Mouse (Mus musculus): ENCODE results near the gene Efna3. TPM values are rescaled to one million over a fixed set of nuclear protein-coding genes. Genes with fewer than 3 reads are reported as not detected.

The Efna3 gene
- polyA plus RNA-seq, 2 experiments, result 32.1 to 38.1 TPM

GRCm38 (mm10) chr3:89266439-89266893 lies 56.3 kb downstream of the Efna3 start:
- Histone ChIP-seq H3K9me3 (ENCODE audit: control insufficient read depth, low read length) (no peaks in the 10 kb centered on the region), H3K27ac (replicated peaks; ENCODE audit: low read depth, low read length) (peak overlapping the region; percentile 73), H3K36me3 (ENCODE audit: control insufficient read depth, insufficient read depth, low read length) (0 out of 2 replicates have a peak, but pooled peaks cover 6% of the 10 kb centered on the region), H3K4me2 (replicated peaks; ENCODE audit: low read depth, low read length, severe bottlenecking) (peak overlapping the region; percentile 82), H3K27me3 (ENCODE audit: control insufficient read depth, insufficient read depth, low read length) (no peaks in the 10 kb centered on the region), H3K4me1 (ENCODE audit: control insufficient read depth, insufficient read depth, low read length) (peaks cover 30% of the 10 kb centered on the region), H3K4me3 (replicated peaks; ENCODE audit: low read length) (peak overlapping the region; percentile 84), H3K9ac (ENCODE audit: low read depth, low read length, severe bottlenecking) (peak overlapping the region; percentile 87)
- peak; percentile 70; the same call in 1 of the 2 replicates for TF ChIP-seq POLR2A (IDR thresholded peaks at IDR 0.05; ENCODE audit: borderline replicate concordance, extremely low read depth, insufficient read depth, insufficient read length)
- DNase-seq (ENCODE audit: low spot score) (peak; percentile 86), ATAC-seq (ENCODE audit: low FRiP score, low read depth) (peak; percentile 86)
- WGBS, result 2% methylated on average over 20 of the region's 20 CpGs

Other genes with a start within 250 kb of the Efna3 start
- gene Rusc1, start 229.7 kb downstream of the Efna3 start, polyA plus RNA-seq (2012; rRNA removed), result 56.6 and 64.2 TPM in 2 replicates
- gene Rusc1, start 229.7 kb downstream of the Efna3 start, polyA plus RNA-seq (2014; fragmentation: Nextera tagmentation; extraction: Ambion mirVana), result 24.8 and 27.5 TPM in 2 replicates
- 0.03 TPM in 1 of 2 replicates, not detected in the other for gene Gm43738, start 221.9 kb downstream of the Efna3 start, polyA plus RNA-seq (2012; rRNA removed)
- gene Gm43738, start 221.9 kb downstream of the Efna3 start, polyA plus RNA-seq (2014; fragmentation: Nextera tagmentation; extraction: Ambion mirVana), result not detected in 2 replicates
- 118 and 119 TPM in 2 replicates for gene Fdps, start 221.0 kb downstream of the Efna3 start, polyA plus RNA-seq (2012; rRNA removed)
- gene Fdps, start 221.0 kb downstream of the Efna3 start, polyA plus RNA-seq (2014; fragmentation: Nextera tagmentation; extraction: Ambion mirVana), result 172 and 215 TPM in 2 replicates
- 0.27 and 0.50 TPM in 2 replicates for gene Pklr, start 186.8 kb downstream of the Efna3 start, polyA plus RNA-seq (2012; rRNA removed)
- gene Pklr, start 186.8 kb downstream of the Efna3 start, polyA plus RNA-seq (2014; fragmentation: Nextera tagmentation; extraction: Ambion mirVana), result 0.14 and 0.23 TPM in 2 replicates
- 4.6 and 8.9 TPM in 2 replicates for gene Hcn3, start 162.8 kb downstream of the Efna3 start, polyA plus RNA-seq (2012; rRNA removed)
- 1.5 and 1.6 TPM in 2 replicates for gene Hcn3, start 162.8 kb downstream of the Efna3 start, polyA plus RNA-seq (2014; fragmentation: Nextera tagmentation; extraction: Ambion mirVana)
- 152 and 155 TPM in 2 replicates for gene Clk2, start 158.2 kb downstream of the Efna3 start, polyA plus RNA-seq (2012; rRNA removed)
- 26.5 and 34.2 TPM in 2 replicates for gene Clk2, start 158.2 kb downstream of the Efna3 start, polyA plus RNA-seq (2014; fragmentation: Nextera tagmentation; extraction: Ambion mirVana)
- 114 and 156 TPM in 2 replicates for gene Scamp3, start 145.5 kb downstream of the Efna3 start, polyA plus RNA-seq (2012; rRNA removed)
- 93.9 and 96.0 TPM in 2 replicates for gene Scamp3, start 145.5 kb downstream of the Efna3 start, polyA plus RNA-seq (2014; fragmentation: Nextera tagmentation; extraction: Ambion mirVana)
- 95.5 and 124 TPM in 2 replicates for gene Fam189b, start 139.8 kb downstream of the Efna3 start, polyA plus RNA-seq (2012; rRNA removed)
- gene Fam189b, start 139.8 kb downstream of the Efna3 start, polyA plus RNA-seq (2014; fragmentation: Nextera tagmentation; extraction: Ambion mirVana), result 34.5 and 34.8 TPM in 2 replicates
- 51.2 and 68.0 TPM in 2 replicates for gene Gba, start 120.0 kb downstream of the Efna3 start, polyA plus RNA-seq (2012; rRNA removed)
- 48.1 and 53.3 TPM in 2 replicates for gene Gba, start 120.0 kb downstream of the Efna3 start, polyA plus RNA-seq (2014; fragmentation: Nextera tagmentation; extraction: Ambion mirVana)
- 229 and 244 TPM in 2 replicates for gene Thbs3, start 107.8 kb downstream of the Efna3 start, polyA plus RNA-seq (2012; rRNA removed)
- 78.9 and 83.0 TPM in 2 replicates for gene Thbs3, start 107.8 kb downstream of the Efna3 start, polyA plus RNA-seq (2014; fragmentation: Nextera tagmentation; extraction: Ambion mirVana)
- gene Mtx1, start 95.9 kb downstream of the Efna3 start, polyA plus RNA-seq (2012; rRNA removed), result 196 and 211 TPM in 2 replicates
- 159 and 163 TPM in 2 replicates for gene Mtx1, start 95.9 kb downstream of the Efna3 start, polyA plus RNA-seq (2014; fragmentation: Nextera tagmentation; extraction: Ambion mirVana)
- gene Muc1, start 93.9 kb downstream of the Efna3 start, polyA plus RNA-seq (2012; rRNA removed), result 5.6 and 7.0 TPM in 2 replicates
- gene Muc1, start 93.9 kb downstream of the Efna3 start, polyA plus RNA-seq (2014; fragmentation: Nextera tagmentation; extraction: Ambion mirVana), result 0.55 and 1.1 TPM in 2 replicates
- 121 and 153 TPM in 2 replicates for gene Krtcap2, start 77.0 kb downstream of the Efna3 start, polyA plus RNA-seq (2012; rRNA removed)
- gene Krtcap2, start 77.0 kb downstream of the Efna3 start, polyA plus RNA-seq (2014; fragmentation: Nextera tagmentation; extraction: Ambion mirVana), result 352 and 353 TPM in 2 replicates
- gene Trim46, start 76.7 kb downstream of the Efna3 start, polyA plus RNA-seq (2012; rRNA removed), result 19.0 and 25.4 TPM in 2 replicates
- gene Trim46, start 76.7 kb downstream of the Efna3 start, polyA plus RNA-seq (2014; fragmentation: Nextera tagmentation; extraction: Ambion mirVana), result 3.9 and 4.7 TPM in 2 replicates
- gene Dpm3, start 63.6 kb downstream of the Efna3 start, polyA plus RNA-seq (2012; rRNA removed), result 313 and 432 TPM in 2 replicates
- gene Dpm3, start 63.6 kb downstream of the Efna3 start, polyA plus RNA-seq (2014; fragmentation: Nextera tagmentation; extraction: Ambion mirVana), result 165 and 173 TPM in 2 replicates
- gene Slc50a1, start 52.4 kb downstream of the Efna3 start, polyA plus RNA-seq (2012; rRNA removed), result 150 and 198 TPM in 2 replicates
- 90.8 and 95.6 TPM in 2 replicates for gene Slc50a1, start 52.4 kb downstream of the Efna3 start, polyA plus RNA-seq (2014; fragmentation: Nextera tagmentation; extraction: Ambion mirVana)
- 51.7 and 52.2 TPM in 2 replicates for gene Efna1, start 41.8 kb downstream of the Efna3 start, polyA plus RNA-seq (2012; rRNA removed)
- 42.2 and 48.1 TPM in 2 replicates for gene Efna1, start 41.8 kb downstream of the Efna3 start, polyA plus RNA-seq (2014; fragmentation: Nextera tagmentation; extraction: Ambion mirVana)
- gene Efna4, start 15.1 kb upstream of the Efna3 start, polyA plus RNA-seq (2012; rRNA removed), result 56.5 and 67.1 TPM in 2 replicates
- gene Efna4, start 15.1 kb upstream of the Efna3 start, polyA plus RNA-seq (2014; fragmentation: Nextera tagmentation; extraction: Ambion mirVana), result 32.0 and 34.2 TPM in 2 replicates
- 80.4 and 97.6 TPM in 2 replicates for gene Adam15, start 27.0 kb upstream of the Efna3 start, polyA plus RNA-seq (2012; rRNA removed)
- gene Adam15, start 27.0 kb upstream of the Efna3 start, polyA plus RNA-seq (2014; fragmentation: Nextera tagmentation; extraction: Ambion mirVana), result 45.9 and 48.2 TPM in 2 replicates
- 0.63 and 1.1 TPM in 2 replicates for gene Dcst2, start 39.0 kb upstream of the Efna3 start, polyA plus RNA-seq (2012; rRNA removed)
- gene Dcst2, start 39.0 kb upstream of the Efna3 start, polyA plus RNA-seq (2014; fragmentation: Nextera tagmentation; extraction: Ambion mirVana), result 0.14 and 0.26 TPM in 2 replicates
- gene Dcst1, start 42.3 kb upstream of the Efna3 start, polyA plus RNA-seq (2012; rRNA removed), result 0.11 and 0.17 TPM in 2 replicates
- 0.17 and 0.18 TPM in 2 replicates for gene Dcst1, start 42.3 kb upstream of the Efna3 start, polyA plus RNA-seq (2014; fragmentation: Nextera tagmentation; extraction: Ambion mirVana)
- 13.4 and 14.7 TPM in 2 replicates for gene Zbtb7b, start 71.8 kb upstream of the Efna3 start, polyA plus RNA-seq (2012; rRNA removed)
- 2.7 and 3.4 TPM in 2 replicates for gene Zbtb7b, start 71.8 kb upstream of the Efna3 start, polyA plus RNA-seq (2014; fragmentation: Nextera tagmentation; extraction: Ambion mirVana)
- gene Lenep, start 79.8 kb upstream of the Efna3 start, polyA plus RNA-seq (2012; rRNA removed), result 2.4 and 2.8 TPM in 2 replicates
- gene Lenep, start 79.8 kb upstream of the Efna3 start, polyA plus RNA-seq (2014; fragmentation: Nextera tagmentation; extraction: Ambion mirVana), result not detected in 2 replicates
- 32.8 and 36.0 TPM in 2 replicates for gene Flad1, start 88.9 kb upstream of the Efna3 start, polyA plus RNA-seq (2012; rRNA removed)
- gene Flad1, start 88.9 kb upstream of the Efna3 start, polyA plus RNA-seq (2014; fragmentation: Nextera tagmentation; extraction: Ambion mirVana), result 26.8 and 27.1 TPM in 2 replicates
- 247 and 268 TPM in 2 replicates for gene Cks1b, start 95.4 kb upstream of the Efna3 start, polyA plus RNA-seq (2012; rRNA removed)
- gene Cks1b, start 95.4 kb upstream of the Efna3 start, polyA plus RNA-seq (2014; fragmentation: Nextera tagmentation; extraction: Ambion mirVana), result 473 and 476 TPM in 2 replicates
- gene Shc1, start 95.5 kb upstream of the Efna3 start, polyA plus RNA-seq (2012; rRNA removed), result 134 and 166 TPM in 2 replicates
- 72.5 and 80.0 TPM in 2 replicates for gene Shc1, start 95.5 kb upstream of the Efna3 start, polyA plus RNA-seq (2014; fragmentation: Nextera tagmentation; extraction: Ambion mirVana)
- 83.4 and 121 TPM in 2 replicates for gene Pygo2, start 107.2 kb upstream of the Efna3 start, polyA plus RNA-seq (2012; rRNA removed)
- gene Pygo2, start 107.2 kb upstream of the Efna3 start, polyA plus RNA-seq (2014; fragmentation: Nextera tagmentation; extraction: Ambion mirVana), result 58.3 and 65.3 TPM in 2 replicates
- 31.4 and 32.8 TPM in 2 replicates for gene Pbxip1, start 113.7 kb upstream of the Efna3 start, polyA plus RNA-seq (2012; rRNA removed)
- gene Pbxip1, start 113.7 kb upstream of the Efna3 start, polyA plus RNA-seq (2014; fragmentation: Nextera tagmentation; extraction: Ambion mirVana), result 17.9 and 21.2 TPM in 2 replicates
- 41.8 and 47.2 TPM in 2 replicates for gene Pmvk, start 131.6 kb upstream of the Efna3 start, polyA plus RNA-seq (2012; rRNA removed)
- 46.5 and 52.3 TPM in 2 replicates for gene Pmvk, start 131.6 kb upstream of the Efna3 start, polyA plus RNA-seq (2014; fragmentation: Nextera tagmentation; extraction: Ambion mirVana)
- gene Kcnn3, start 197.2 kb upstream of the Efna3 start, polyA plus RNA-seq (2012; rRNA removed), result 5.9 and 6.6 TPM in 2 replicates
- gene Kcnn3, start 197.2 kb upstream of the Efna3 start, polyA plus RNA-seq (2014; fragmentation: Nextera tagmentation; extraction: Ambion mirVana), result 4.1 and 5.0 TPM in 2 replicates